14 mouse cellular contexts compared by ENCODE assay signal in the genomic region with DNA sequence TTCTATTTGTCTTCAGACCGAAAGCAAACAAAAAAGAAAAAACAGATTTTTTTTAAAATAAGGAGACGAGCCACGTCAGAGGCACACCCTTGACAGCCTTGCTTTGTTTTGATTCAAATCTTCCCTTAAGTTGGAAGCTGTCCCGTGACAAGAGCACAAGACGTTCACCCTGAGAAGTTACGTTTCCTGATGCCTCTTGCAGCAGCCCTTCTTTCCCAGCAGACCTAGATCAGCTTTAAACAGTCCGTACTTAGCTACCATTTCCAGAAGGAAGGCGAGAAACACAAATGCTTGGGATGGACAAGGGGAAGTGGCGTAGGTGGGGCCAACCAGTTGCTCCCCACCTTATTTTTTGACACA. TPM values are rescaled to one million over a fixed set of nuclear protein-coding genes. Genes with fewer than 3 reads are reported as not detected.
DNase-seq lines count a peak whose midpoint lies in the region; ATAC-seq and TF ChIP-seq lines count a peak whose summit lies in the region.
"Had no signal": no experiment of that assay in that cellular context is flagged by ENCODE, and none has a peak within 500 bp of the region (broad histone marks: within the 10 kb centered on the region; RNA-seq: fewer than 3 reads in every experiment).

No protein-coding gene starts in this region.

- H3K27ac ChIP-seq in heart, adult 2 months, result peak overlapping the region; percentile 28
- H3K27ac ChIP-seq in testis, adult 2 months (ENCODE audit: control insufficient read depth, insufficient read depth, low read depth, low read length), result peak overlapping the region; percentile 15; the same call in 1 of the 2 replicates
- H3K27ac ChIP-seq in liver, embryonic 12.5 days, result no peak overlapping the region; the same call in 1 of the 2 replicates
- H3K27ac ChIP-seq: forebrain, embryonic 10.5 days; limb, embryonic 13.5 days had no signal

- 52% methylated on average over 9 of the region's 9 CpGs for WGBS in heart, adult 2 months
- 48% methylated on average over 9 of the region's 9 CpGs for WGBS in liver, embryonic 12.5 days (ENCODE audit: insufficient replicate concordance)

- intact Hi-C loops in heart, adult 2 months (cut with DNase I), result no loop called here

- no peak for DNase-seq in heart, adult 2 months
- DNase-seq in heart, adult 9 months (ENCODE audit: low spot score in 2 of 2), result no peak
- DNase-seq in testis, postnatal 10 days (ENCODE audit: low spot score), result no peak
- peak; percentile 32 for DNase-seq in splenic B cell, adult 2 months (ENCODE audit: low read depth, low spot score)
- no peak for DNase-seq in frontal cortex, postnatal 10 days (ENCODE audit: low spot score in 2 of 2)
- no peak for DNase-seq in right cerebral cortex, postnatal 25 days
- DNase-seq: adrenal gland, postnatal 36 days; cerebellum, postnatal 36 days; kidney, adult 8-10 months had no signal

- no peaks in the 10 kb centered on the region for H3K79me2 ChIP-seq in heart, adult 2 months (replicated peaks; ENCODE audit: control insufficient read depth, insufficient read depth, low read length)

- no peaks in the 10 kb centered on the region for H3K27me3 ChIP-seq in heart, adult 2 months (ENCODE audit: control insufficient read depth, insufficient read depth, low read length)
- H3K27me3 ChIP-seq in testis, adult 2 months (ENCODE audit: control insufficient read depth, insufficient read depth, low read length), result no peaks in the 10 kb centered on the region
- H3K27me3 ChIP-seq in liver, embryonic 12.5 days (replicated peaks), result no peaks in the 10 kb centered on the region
- H3K27me3 ChIP-seq in splenic B cell, adult 2 months (ENCODE audit: control insufficient read depth, insufficient read depth, low read length, poor library complexity, severe bottlenecking), result no peaks in the 10 kb centered on the region
- H3K27me3 ChIP-seq: heart, embryonic 12.5 days had no signal

- H3K36me3 ChIP-seq in heart, adult 2 months (ENCODE audit: control insufficient read depth, insufficient read depth, low read length), result no peaks in the 10 kb centered on the region
- no peaks in the 10 kb centered on the region for H3K36me3 ChIP-seq in testis, adult 2 months (ENCODE audit: control insufficient read depth, insufficient read depth, low read length)
- no peaks in the 10 kb centered on the region for H3K36me3 ChIP-seq in liver, embryonic 12.5 days
- no peaks in the 10 kb centered on the region for H3K36me3 ChIP-seq in splenic B cell, adult 2 months (ENCODE audit: control insufficient read depth, insufficient read depth, low read length, poor library complexity, severe bottlenecking)
- H3K36me3 ChIP-seq: forebrain, embryonic 10.5 days; heart, embryonic 12.5 days; limb, embryonic 13.5 days had no signal

- no peak overlapping the region for H3K4me3 ChIP-seq in heart, adult 2 months
- no peak overlapping the region for H3K4me3 ChIP-seq in testis, adult 2 months (ENCODE audit: control insufficient read depth, low read depth, low read length)
- H3K4me3 ChIP-seq in liver, embryonic 12.5 days, result no peak overlapping the region
- H3K4me3 ChIP-seq: forebrain, embryonic 10.5 days; heart, embryonic 12.5 days; limb, embryonic 13.5 days had no signal

- ATAC-seq in liver, embryonic 12.5 days, result no peak

- TF ChIP-seq POLR2A in heart, adult 2 months (IDR thresholded peaks at IDR 0.05; ENCODE audit: insufficient read depth, low read depth, low read length), result no peak
- TF ChIP-seq POLR2A in testis, adult 2 months (IDR thresholded peaks at IDR 0.05; ENCODE audit: control insufficient read depth, low read depth, low read length), result no peak

- no peak overlapping the region for H3K9ac ChIP-seq in heart, adult 2 months (ENCODE audit: low read depth, low read length)
- no peak overlapping the region for H3K9ac ChIP-seq in liver, embryonic 12.5 days
- H3K9ac ChIP-seq: heart, embryonic 12.5 days; limb, embryonic 13.5 days had no signal

- TF ChIP-seq EP300 in heart, adult 2 months (IDR thresholded peaks at IDR 0.05; ENCODE audit: insufficient read depth, low read depth, low read length), result no peak

- TF ChIP-seq CTCF in heart, adult 2 months (IDR thresholded peaks at IDR 0.05), result no peak
- no peak for TF ChIP-seq CTCF in testis, adult 2 months (IDR thresholded peaks at IDR 0.05; ENCODE audit: control insufficient read depth, insufficient read depth, insufficient replicate concordance, low read depth, low read length)

- no peaks in the 10 kb centered on the region for H3K9me3 ChIP-seq in liver, embryonic 12.5 days (replicated peaks)
- H3K9me3 ChIP-seq: forebrain, embryonic 10.5 days; heart, embryonic 12.5 days; limb, embryonic 13.5 days had no signal

- H3K4me1 ChIP-seq in heart, adult 2 months (ENCODE audit: control insufficient read depth, insufficient read depth, low read length), result peaks cover 2% of the 10 kb centered on the region
- H3K4me1 ChIP-seq in testis, adult 2 months (ENCODE audit: control insufficient read depth, insufficient read depth, low read length), result peaks cover 4% of the 10 kb centered on the region
- H3K4me1 ChIP-seq in liver, embryonic 12.5 days, result peaks cover 66% of the 10 kb centered on the region
- H3K4me1 ChIP-seq: limb, embryonic 13.5 days had no signal

- H3K4me2 ChIP-seq in liver, embryonic 12.5 days, result peak overlapping the region; percentile 32
- H3K4me2 ChIP-seq: heart, embryonic 12.5 days; limb, embryonic 13.5 days had no signal

RNA-seq across cellular contexts. Expression of gene P2rx4, which starts 8.7 kb away (rescaled TPM):
- total RNA-seq in heart, adult 2 months (2021), result 10 to 100 TPM; 17.4 to 19.0 TPM
- 28.9 and 35.0 TPM in 2 replicates for polyA plus RNA-seq in heart, adult 2 months (2012; rRNA removed)
- polyA plus RNA-seq in testis, adult 2 months (2012; rRNA removed), result 7.8 and 9.0 TPM in 2 replicates
- 25.6 and 27.1 TPM in 2 replicates for polyA plus RNA-seq in liver, embryonic 12.5 days (2016; fragmentation: Nextera tagmentation; extraction: Ambion mirVana)

RNA-seq across cellular contexts. Expression of gene P2rx7, which starts 55.0 kb away (rescaled TPM):
- 1 to 10 TPM; 2.8 to 3.1 TPM for total RNA-seq in heart, adult 2 months (2021)
- polyA plus RNA-seq in heart, adult 2 months (2012; rRNA removed), result 7.2 and 7.4 TPM in 2 replicates
- 5.0 and 6.7 TPM in 2 replicates for polyA plus RNA-seq in testis, adult 2 months (2012; rRNA removed)
- polyA plus RNA-seq in liver, embryonic 12.5 days (2016; fragmentation: Nextera tagmentation; extraction: Ambion mirVana), result 1.1 and 1.2 TPM in 2 replicates
